Mouse (Mus musculus) gastrocnemius, postnatal 10 days (tissue): ENCODE measurements around the gene Cmtm5. TPM values are rescaled to one million over a fixed set of nuclear protein-coding genes. Genes with fewer than 3 reads are reported as not detected.
"Not testable (repeated sequence)": the region's sequence is repeated elsewhere in the genome, so short reads cannot be mapped to it uniquely, and the experiment has no call there.

Source experiments
- DNase-seq: peaks from one replicate; pipeline ENCODE4 v3.0.0; 2021; ENCODE audit warnings: mixed read lengths
- microRNA-seq, 2 experiments: library from miRNA; unstranded; fragments of <30 nt; microRNA quantifications; one replicate each; pipeline ENCODE4 v1.2.0; 2021
- total RNA-seq, 2 experiments: library from RNA; stranded (reverse); gene quantifications; 2 replicates each; pipeline ENCODE4 v1.2.3; 2021

The Cmtm5 gene
- total RNA-seq, 2 experiments from 2014 or later = 1.6 to 3.3 TPM

DNA sequence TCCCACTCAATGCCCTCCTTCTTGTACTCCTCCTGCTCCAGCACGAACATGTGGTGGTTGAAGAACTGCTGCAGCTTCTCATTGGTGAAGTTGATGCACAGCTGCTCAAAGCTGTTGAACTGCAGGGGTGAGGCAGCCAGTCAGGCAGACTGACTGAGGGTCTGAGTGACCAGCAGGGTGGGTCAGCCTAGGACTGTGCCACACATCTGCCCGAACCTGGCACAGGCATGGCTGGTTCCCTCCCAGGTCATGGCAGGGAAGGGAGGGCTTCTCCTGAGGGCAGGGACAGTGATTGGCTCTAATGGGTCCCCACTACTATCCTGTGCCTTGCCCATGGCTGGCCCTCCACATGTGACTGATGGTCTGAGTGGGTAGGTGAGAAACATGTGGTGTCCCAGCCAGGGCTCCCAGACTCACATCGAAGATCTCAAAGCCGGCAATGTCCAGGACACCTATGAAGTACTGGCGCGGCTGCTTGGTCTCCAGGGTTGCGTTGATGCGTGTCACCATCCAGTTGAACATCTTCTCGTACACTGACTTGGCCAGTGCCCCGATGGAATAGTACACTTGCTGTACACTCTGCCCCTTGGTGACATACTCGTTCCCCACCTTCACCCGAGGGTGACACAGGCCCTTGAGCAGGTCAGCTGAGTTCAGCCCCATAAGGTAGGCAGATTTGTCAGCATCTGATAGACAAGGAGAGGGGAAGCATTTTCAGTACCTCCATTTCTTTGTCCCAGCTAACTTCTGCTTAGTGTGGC, 24.0 kb downstream of the Cmtm5 start:
- not testable (repeated sequence) for DNase-seq

DNA sequence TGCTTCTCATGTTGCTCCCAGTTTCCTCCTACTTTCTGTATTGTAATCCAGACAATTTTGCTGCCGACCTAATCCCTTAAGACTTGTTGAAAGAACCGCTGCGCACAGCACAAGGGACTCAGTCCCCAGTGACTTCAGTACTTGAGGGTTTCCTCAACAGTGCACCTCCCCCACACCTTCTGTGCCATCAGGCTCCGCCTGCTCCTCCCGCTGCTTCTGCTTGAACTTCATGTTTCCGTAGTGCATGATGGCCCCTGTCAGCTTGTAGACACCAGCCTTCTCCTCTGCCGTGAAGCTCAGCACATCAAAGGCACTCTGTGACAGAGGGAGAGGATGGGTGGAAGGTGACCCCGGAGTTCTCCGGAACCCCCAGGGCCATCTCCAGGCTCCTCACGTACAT, 24.7 kb downstream of the Cmtm5 start:
- no peak for DNase-seq

DNA sequence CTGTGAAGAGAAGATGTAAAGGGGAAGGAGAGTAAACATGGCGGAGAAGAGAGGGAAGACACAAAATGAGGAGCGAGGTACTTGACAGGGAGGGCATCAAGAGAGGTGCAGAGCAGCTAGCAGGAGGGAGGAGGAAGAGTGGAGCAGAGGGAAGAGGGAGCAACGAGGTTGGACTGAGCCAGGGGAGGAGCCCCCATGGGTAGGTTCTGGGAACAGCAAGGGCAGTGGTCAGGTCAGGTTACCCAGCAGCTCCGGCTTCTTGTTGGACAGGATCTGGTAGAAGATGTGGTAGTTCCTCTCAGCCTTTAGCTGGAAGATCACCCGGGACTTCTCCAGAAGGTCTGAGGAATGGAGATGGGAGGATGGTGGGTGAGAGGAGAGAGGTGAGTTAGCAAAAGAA, 25.4 kb downstream of the Cmtm5 start:
- DNase-seq = no peak

DNA sequence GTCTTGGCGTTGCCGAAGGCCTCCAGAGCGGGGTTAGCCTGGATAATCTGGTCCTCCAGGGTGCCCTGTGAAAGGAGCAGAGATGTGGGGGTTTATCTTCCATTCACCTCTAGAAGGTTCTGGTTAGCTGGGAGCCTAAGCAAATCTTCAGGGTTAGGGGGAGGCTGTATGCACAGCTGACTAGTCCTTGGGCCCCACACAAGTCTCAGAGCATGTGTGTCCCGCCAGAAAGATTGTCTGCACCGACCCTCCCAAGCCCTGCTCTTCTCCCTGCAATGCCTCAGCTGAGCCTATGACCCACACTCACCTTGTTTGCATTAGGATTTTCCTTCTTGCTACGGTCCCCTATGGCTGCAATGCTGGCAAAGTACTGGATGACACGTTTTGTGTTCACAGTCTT, 26.7 kb downstream of the Cmtm5 start:
- DNase-seq = no peak

DNA sequence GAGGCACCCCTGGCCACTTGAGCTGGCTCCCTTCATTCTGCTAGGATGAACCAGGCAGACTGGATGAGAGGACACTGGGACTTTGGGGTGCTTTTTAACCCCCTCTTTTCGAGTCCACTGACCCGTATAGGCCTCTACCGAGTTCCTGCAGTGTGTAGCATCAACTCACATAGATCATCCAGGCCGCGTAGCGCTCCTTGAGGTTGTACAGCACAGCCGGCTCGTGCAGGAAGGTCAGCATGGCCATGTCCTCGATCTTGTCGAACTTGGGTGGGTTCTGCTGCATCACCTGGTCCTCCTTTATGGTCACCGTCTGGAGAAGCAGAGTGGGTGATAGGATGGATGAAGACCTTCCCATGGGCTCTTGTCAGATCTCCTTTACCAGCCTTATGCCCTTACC, 27.7 kb downstream of the Cmtm5 start:
- no peak for DNase-seq

GRCm38 (mm10) chr14:54965044-54965443, 29.0 kb downstream of the Cmtm5 start:
- no peak for DNase-seq

- DNase-seq = no peak
These were observed 29.6 kb downstream of the Cmtm5 start for GRCm38 (mm10) chr14:54965631-54966030.

DNA sequence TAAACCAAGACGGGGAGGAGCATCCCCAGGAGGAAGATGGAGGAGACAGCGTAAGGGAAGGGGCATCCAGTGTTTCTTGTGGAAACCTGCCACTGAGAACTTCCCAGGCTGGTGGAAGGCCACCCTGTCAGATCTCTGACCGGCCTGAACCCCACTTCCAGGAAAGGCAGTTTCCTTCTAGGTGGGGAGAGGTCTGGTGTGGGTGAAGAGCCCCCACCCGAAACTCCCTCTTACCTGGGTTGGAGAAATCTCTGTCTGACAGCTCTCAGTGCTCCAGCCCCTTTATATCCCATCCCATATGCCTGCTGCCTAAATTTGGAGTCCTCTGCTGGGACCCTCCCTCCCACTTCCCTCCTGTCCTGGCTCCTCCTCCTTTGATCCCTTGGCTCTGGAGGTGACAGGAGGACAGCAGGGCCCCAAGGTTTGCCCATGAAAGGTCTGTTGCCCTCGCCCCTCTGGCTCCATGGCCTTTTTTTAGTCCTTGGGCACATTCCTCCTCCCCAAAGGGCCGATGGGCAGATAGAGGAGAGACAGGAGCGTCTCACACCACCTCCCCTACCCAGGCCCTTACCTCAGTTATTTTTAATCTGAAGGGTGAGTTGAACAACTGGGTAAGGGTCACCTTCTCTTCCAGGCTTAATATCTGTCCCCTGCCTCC, 30.4 kb downstream of the Cmtm5 start, which contains the start of gene Myh6:
Gene Myh6 (minus strand): TSS at position 608 of the 658 bp plus-strand sequence.
- DNase-seq = no peak

DNA sequence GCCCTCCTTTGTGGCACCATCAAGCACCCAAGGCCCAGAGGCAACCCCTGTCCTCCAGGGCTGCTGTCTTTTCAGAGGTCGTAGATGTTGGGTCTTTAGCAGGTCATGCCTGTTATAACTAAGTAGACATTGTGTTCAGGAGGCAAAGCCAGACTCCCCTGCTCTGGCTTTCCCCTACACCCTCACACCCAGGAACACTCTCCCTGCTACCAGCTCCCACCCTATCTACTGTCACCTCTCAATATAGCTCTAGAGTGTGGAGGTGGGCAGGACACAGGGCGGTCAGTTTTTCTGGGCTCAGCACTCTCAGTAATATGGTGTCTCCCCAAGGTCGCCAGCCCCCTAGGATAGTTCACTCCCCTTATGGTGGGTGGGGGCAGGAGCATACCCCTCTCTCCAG, 31.8 kb downstream of the Cmtm5 start:
- DNase-seq = no peak

GRCm38 (mm10) chr14:54968344-54968743, 32.3 kb downstream of the Cmtm5 start:
- DNase-seq = no peak

GRCm38 (mm10) chr14:54972786-54973185, 36.7 kb downstream of the Cmtm5 start:
- DNase-seq = not testable (repeated sequence)

GRCm38 (mm10) chr14:54974068-54974791, 38.2 kb downstream of the Cmtm5 start:
- no peak for DNase-seq

GRCm38 (mm10) chr14:54976633-54977032, 40.6 kb downstream of the Cmtm5 start, which contains the start of gene Gm17428:
Gene Gm17428 (plus strand): TSS chr14:54976933.
- no peak for DNase-seq

GRCm38 (mm10) chr14:54978664-54979063, 42.6 kb downstream of the Cmtm5 start:
- DNase-seq = no peak

- no peak for DNase-seq
These were observed 45.9 kb downstream of the Cmtm5 start for GRCm38 (mm10) chr14:54981934-54982333.

DNA sequence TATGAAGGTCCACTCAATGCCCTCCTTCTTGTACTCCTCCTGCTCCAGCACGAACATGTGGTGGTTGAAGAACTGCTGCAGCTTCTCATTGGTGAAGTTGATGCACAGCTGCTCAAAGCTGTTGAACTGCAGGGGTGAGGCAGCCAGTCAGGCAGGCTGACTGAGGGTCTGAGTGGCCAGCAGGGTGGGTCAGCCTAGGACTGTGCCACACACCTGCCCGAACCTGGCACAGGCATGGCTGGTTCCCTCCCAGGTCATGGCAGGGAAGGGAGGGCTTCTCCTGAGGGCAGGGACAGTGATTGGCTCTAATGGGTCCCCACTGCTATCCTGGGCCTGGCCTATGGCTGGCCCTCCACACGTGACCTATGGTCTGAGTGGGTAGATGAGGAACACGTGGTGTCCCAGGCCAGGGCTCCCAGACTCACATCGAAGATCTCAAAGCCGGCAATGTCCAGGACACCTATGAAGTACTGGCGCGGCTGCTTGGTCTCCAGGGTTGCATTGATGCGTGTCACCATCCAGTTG, 52.4 kb downstream of the Cmtm5 start:
- DNase-seq = not testable (repeated sequence)

Small RNAs within 50 kb of the gene (microRNA-seq; reads per million reads assigned to microRNA genes)
- gene Mir208a (0.50 to 2.2 reads per million in 2 experiments), gene Mir208b (67.0 to 151 reads per million in 2 experiments)

Other genes with a start within 250 kb of the Cmtm5 start
- 100 to 1,000 TPM in 1 of 2 experiments, 10 to 100 TPM in 1; 90.7 to 110 TPM for gene Acin1, start 249.3 kb upstream of the Cmtm5 start, total RNA-seq
- not detected for gene Gm29776, start 237.4 kb upstream of the Cmtm5 start, total RNA-seq
- gene Cebpe, start 224.1 kb upstream of the Cmtm5 start, total RNA-seq = under 1 TPM in 1 of 2 experiments, not detected in 1; 0.50 TPM
- 1 to 10 TPM; 5.7 to 7.5 TPM for gene Slc7a8, start 154.3 kb upstream of the Cmtm5 start, total RNA-seq
- not detected for gene Rnf212b, start 122.1 kb upstream of the Cmtm5 start, total RNA-seq
- 1 to 10 TPM; 6.8 to 8.4 TPM for gene Homez, start 65.3 kb upstream of the Cmtm5 start, total RNA-seq
- 1 to 10 TPM; 4.2 to 6.8 TPM for gene Ppp1r3e, start 58.7 kb upstream of the Cmtm5 start, total RNA-seq
- 10 to 100 TPM; 28.2 to 29.3 TPM for gene Bcl2l2, start 52.9 kb upstream of the Cmtm5 start, total RNA-seq
- 1 to 10 TPM in 1 of 2 experiments, under 1 TPM in 1; 0.94 to 5.0 TPM for gene Gm20521, start 52.8 kb upstream of the Cmtm5 start, total RNA-seq
- gene Pabpn1, start 43.8 kb upstream of the Cmtm5 start, total RNA-seq = 10 to 100 TPM; 80.2 to 99.9 TPM
- 10 to 100 TPM; 11.8 to 13.9 TPM for gene Slc22a17, start 23.1 kb upstream of the Cmtm5 start, total RNA-seq
- gene Efs, start 10.1 kb upstream of the Cmtm5 start, total RNA-seq = 10 to 100 TPM; 12.6 to 16.0 TPM
- gene Il25, start 3.6 kb upstream of the Cmtm5 start, total RNA-seq = not detected
- 100 to 1,000 TPM in 1 of 2 experiments, 10 to 100 TPM in 1; 90.4 to 107 TPM for gene Myh6, start 30.7 kb downstream of the Cmtm5 start, total RNA-seq
- not detected for gene Gm17428, start 40.7 kb downstream of the Cmtm5 start, total RNA-seq
- gene Myh7, start 58.4 kb downstream of the Cmtm5 start, total RNA-seq = 100 to 1,000 TPM; 393 to 495 TPM
- gene Ngdn, start 79.2 kb downstream of the Cmtm5 start, total RNA-seq = 10 to 100 TPM; 22.4 to 24.1 TPM
- gene Zfhx2, start 156.1 kb downstream of the Cmtm5 start, total RNA-seq = 1 to 10 TPM; 1.8 to 3.0 TPM
- gene Thtpa, start 158.5 kb downstream of the Cmtm5 start, total RNA-seq = 10 to 100 TPM; 12.8 to 13.9 TPM
- 1 to 10 TPM; 4.6 to 5.0 TPM for gene Ap1g2, start 170.3 kb downstream of the Cmtm5 start, total RNA-seq
- 1 to 10 TPM; 1.5 to 1.6 TPM for gene Jph4, start 180.7 kb downstream of the Cmtm5 start, total RNA-seq